Mouse (Mus musculus): ENCODE results near the gene Efcab14. TPM values are rescaled to one million over a fixed set of nuclear protein-coding genes. Genes with fewer than 3 reads are reported as not detected.

The Efcab14 gene
- polyA plus RNA-seq, 1 experiment from 2014 or later: 31.9 TPM

DNA sequence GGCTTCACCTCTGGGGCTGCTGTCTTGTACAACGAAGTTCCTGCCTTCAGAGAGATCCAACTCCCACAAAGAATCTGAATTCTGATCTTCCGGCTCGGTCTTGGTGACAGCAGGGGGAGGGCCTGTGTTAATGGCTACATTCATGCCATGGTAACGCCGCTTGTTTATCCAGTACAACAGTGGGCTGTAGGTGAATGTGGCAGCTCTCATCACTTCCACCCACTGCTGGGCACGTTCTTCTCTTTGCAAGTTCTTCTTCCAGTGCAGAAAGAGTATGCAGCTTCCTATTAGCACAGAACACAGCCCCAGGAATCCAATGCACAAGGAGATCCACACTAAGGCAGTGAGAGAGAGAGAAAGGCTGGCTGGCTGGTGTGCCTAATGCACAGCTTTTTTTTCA lies 42.7 kb downstream of the Efcab14 start:
- WGBS: 58% methylated on average over 6 of the region's 6 CpGs
- ATAC-seq (ENCODE audit: insufficient number of reproducible peaks, insufficient read depth, low FRiP score, low TSS enrichment, low read depth): no peak
- peaks cover 5% of the 10 kb centered on the region for H3K4me1 ChIP-seq (replicated peaks)
- H3K27ac ChIP-seq: no peak overlapping the region
- H3K36me3 ChIP-seq: peaks cover 20% of the 10 kb centered on the region
- H3K27me3 ChIP-seq: no peaks in the 10 kb centered on the region
- no peak overlapping the region for H3K9ac ChIP-seq (replicated peaks)
- H3K4me3 ChIP-seq (replicated peaks): no peak overlapping the region
- H3K9me3 ChIP-seq: no peaks in the 10 kb centered on the region
- H3K4me2 ChIP-seq: no peak overlapping the region

DNA sequence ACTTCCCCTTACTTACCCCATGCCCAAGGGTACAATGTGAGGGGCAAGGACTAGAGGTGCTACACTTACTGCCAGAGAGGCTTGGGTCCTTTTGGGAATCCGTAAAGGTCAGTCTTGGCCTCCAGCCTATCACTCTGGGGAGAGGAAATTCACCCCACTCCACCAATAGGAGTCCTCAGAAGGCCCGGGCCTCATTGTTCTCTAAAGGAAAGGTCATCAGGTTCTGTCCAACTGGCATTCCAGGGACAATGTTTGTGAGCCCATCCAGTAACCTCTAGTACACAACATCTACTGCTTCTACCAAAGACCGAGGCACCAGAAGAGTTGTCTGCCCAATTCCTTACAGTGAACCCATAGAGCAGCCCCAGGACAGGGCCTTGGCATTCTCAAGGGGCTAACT lies 43.4 kb downstream of the Efcab14 start, which contains the start of gene Tex38:
TSS of gene Tex38 (minus strand) at position 101 of the 400 bp plus-strand sequence.
- no peaks in the 10 kb centered on the region for H3K9me3 ChIP-seq
- H3K36me3 ChIP-seq: peaks cover 16% of the 10 kb centered on the region
- H3K4me2 ChIP-seq: no peak within 1 kb of the TSS
- no peaks in the 10 kb centered on the region for H3K27me3 ChIP-seq
- no peak within 1 kb of the TSS for H3K9ac ChIP-seq (replicated peaks)
- 88% methylated on average over 3 of the region's 3 CpGs for WGBS
- no peak within 1 kb of the TSS for H3K4me3 ChIP-seq (replicated peaks)
- peaks cover 12% of the 10 kb centered on the region for H3K4me1 ChIP-seq (replicated peaks)
- no peak for ATAC-seq (ENCODE audit: insufficient number of reproducible peaks, insufficient read depth, low FRiP score, low TSS enrichment, low read depth)
- no peak within 1 kb of the TSS for H3K27ac ChIP-seq

DNA sequence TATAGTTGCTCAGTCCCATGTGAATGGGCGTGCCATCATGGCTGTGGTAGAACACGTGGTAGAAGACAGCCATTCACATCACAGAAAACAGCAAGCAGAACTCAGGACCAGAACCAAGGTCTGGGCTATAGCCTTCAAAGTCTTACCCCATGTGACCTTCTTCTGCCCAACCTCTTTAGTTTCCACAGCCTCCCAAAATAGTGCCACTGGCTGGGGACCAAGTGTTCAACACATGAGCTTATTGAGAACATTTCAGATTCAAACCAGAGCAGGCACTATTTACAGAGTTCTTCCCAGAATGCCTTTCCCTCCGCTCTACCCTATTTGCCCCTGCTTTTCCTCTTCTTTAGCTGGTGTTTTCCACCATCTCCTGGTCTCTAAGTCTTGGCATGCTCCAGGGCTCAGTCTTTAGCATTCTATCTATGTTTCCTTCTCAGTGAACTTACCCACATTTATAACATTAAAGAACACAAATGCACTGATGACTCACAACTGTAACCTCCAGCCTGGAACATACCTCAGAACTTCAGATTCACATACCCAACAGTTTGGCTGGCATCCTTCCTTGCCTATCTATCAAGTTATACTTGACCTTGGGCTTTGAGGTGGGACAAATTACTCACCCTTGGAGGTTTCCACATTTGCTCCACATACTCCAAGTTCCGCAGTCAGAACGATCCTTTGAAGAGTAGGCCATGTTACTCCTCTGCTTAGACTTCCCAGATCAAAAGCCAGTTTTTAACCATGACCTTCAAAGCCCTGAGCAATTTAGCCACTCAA lies 44.7 kb downstream of the Efcab14 start:
- ATAC-seq (ENCODE audit: insufficient number of reproducible peaks, insufficient read depth, low FRiP score, low TSS enrichment, low read depth): no peak

DNA sequence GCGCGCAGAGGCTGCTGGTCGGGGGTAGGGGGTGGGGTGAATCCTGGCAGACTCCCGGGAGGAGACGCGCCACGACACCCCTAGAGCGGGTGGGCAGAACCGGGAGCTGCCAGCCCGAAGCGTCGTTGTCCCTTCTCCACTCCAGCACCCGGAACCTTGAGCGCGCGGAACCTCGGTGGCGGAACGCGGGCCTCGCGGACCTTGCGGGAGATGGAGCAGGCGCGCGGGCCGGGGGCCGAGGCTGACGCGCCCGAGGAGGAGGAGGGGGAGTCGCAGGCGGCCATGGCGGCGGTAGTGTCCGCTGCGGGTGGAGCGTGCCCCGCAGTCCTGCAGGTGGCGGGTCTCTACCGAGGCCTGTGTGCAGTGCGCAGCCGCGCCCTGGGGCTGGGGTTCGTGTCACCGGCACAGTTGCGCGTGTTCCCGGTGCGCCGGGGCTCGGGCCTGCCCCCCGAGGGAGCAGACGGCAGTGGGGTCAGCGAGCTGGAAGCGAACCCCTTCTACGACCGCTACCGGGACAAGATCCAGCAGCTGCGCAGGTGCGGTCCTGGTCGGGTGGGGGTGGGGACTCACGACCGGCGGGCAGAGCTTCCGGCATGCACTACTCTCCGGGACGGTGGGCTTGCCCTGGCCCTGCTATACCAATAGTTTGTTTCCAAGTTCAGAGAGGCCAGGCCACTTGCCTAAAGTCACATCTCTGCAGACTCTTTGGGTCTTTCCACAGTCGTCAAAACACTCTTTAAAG lies 47.4 kb downstream of the Efcab14 start, which contains the start of gene Atpaf1:
TSS of gene Atpaf1 (plus strand) at position 44 of the 742 bp plus-strand sequence.
- WGBS: under 1% methylated on average over 69 of the region's 69 CpGs

More for the DNA sequence above, 44.7 kb downstream of the Efcab14 start:
- Histone ChIP-seq H3K36me3 (peaks cover 8% of the 10 kb centered on the region), H3K4me1 (replicated peaks) (peaks cover 15% of the 10 kb centered on the region), H3K27me3 (no peaks in the 10 kb centered on the region), H3K27ac (no peak overlapping the region), H3K4me2 (no peak overlapping the region), H3K9me3 (no peaks in the 10 kb centered on the region), H3K4me3 (replicated peaks) (no peak overlapping the region), H3K9ac (replicated peaks) (no peak overlapping the region)
- 86% methylated on average over 5 of the region's 5 CpGs for WGBS

DNA sequence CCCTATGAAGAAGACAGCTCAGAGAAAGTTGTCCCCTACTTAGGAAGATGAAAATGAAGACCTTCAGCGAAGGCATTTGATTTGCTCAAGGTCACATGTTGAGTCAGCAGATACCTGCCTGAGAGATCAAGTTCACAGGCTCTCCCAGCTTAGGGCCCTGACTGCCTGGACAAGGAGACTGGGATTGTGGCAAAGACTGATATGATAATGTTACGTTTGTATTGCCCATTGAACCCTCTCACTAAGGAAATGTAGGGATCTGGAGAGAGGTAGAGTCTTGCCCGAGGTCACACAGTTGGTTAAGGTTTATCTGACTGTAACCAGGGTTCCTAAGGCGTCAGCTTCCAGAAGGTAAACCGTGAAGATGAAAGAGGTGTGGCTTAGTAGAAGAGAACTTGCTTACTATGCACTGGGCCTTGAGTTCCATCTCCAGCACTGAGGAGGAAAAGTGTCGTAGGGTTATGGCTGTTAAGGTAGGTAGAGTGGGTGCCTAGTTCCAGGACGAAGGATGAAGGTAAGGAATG lies 48.0 kb downstream of the Efcab14 start:
- Histone ChIP-seq H3K27ac (no peak overlapping the region), H3K4me3 (replicated peaks) (peak overlapping the region; percentile 69), H3K27me3 (no peaks in the 10 kb centered on the region), H3K4me2 (peak overlapping the region; percentile 76), H3K9me3 (no peaks in the 10 kb centered on the region), H3K36me3 (peaks cover 31% of the 10 kb centered on the region), H3K4me1 (replicated peaks) (peaks cover 15% of the 10 kb centered on the region), H3K9ac (replicated peaks) (peak overlapping the region; percentile 72)
- 60% methylated on average over 7 of the region's 7 CpGs for WGBS
- no peak for ATAC-seq (ENCODE audit: insufficient number of reproducible peaks, insufficient read depth, low FRiP score, low TSS enrichment, low read depth)

More for the DNA sequence above, 47.4 kb downstream of the Efcab14 start, which contains the start of gene Atpaf1:
- ATAC-seq (ENCODE audit: insufficient number of reproducible peaks, insufficient read depth, low FRiP score, low TSS enrichment, low read depth): peak; percentile 85
- Histone ChIP-seq H3K4me1 (replicated peaks) (peaks cover 15% of the 10 kb centered on the region), H3K4me2 (peak within 1 kb of the TSS; percentile 76), H3K27me3 (no peaks in the 10 kb centered on the region), H3K27ac (peak within 1 kb of the TSS; percentile 26; the same call in 1 of the 2 replicates), H3K4me3 (replicated peaks) (peak within 1 kb of the TSS; percentile 69), H3K36me3 (peaks cover 25% of the 10 kb centered on the region), H3K9me3 (no peaks in the 10 kb centered on the region), H3K9ac (replicated peaks) (peak within 1 kb of the TSS; percentile 72)

DNA sequence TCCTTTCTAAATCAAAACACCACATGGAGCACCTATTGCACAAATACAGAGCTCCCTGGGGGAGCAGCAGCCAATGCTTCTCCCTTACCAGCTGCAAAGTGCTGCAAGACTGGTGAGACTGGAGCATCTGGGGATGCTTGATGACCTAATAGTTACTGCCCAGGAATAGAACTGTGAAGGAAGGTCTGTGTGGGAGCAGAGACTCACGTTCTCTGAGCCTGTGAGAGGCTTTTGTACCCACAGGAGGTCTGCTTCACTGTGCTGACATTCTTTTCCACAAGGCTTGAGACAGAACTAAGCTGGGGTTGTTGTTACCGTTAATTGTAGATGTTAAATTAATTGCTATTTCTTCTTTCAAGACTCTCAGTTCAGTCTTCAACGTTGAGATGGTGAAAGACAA lies 53.3 kb downstream of the Efcab14 start:
- no peak overlapping the region for H3K9ac ChIP-seq (replicated peaks)
- H3K27ac ChIP-seq: no peak overlapping the region
- no peaks in the 10 kb centered on the region for H3K27me3 ChIP-seq
- H3K4me2 ChIP-seq: no peak overlapping the region
- WGBS: 78% methylated on average over 3 of the region's 3 CpGs
- H3K36me3 ChIP-seq: peaks cover 49% of the 10 kb centered on the region
- H3K9me3 ChIP-seq: no peaks in the 10 kb centered on the region
- H3K4me3 ChIP-seq (replicated peaks): no peak overlapping the region
- ATAC-seq (ENCODE audit: insufficient number of reproducible peaks, insufficient read depth, low FRiP score, low TSS enrichment, low read depth): no peak
- H3K4me1 ChIP-seq (replicated peaks): peaks cover 20% of the 10 kb centered on the region

DNA sequence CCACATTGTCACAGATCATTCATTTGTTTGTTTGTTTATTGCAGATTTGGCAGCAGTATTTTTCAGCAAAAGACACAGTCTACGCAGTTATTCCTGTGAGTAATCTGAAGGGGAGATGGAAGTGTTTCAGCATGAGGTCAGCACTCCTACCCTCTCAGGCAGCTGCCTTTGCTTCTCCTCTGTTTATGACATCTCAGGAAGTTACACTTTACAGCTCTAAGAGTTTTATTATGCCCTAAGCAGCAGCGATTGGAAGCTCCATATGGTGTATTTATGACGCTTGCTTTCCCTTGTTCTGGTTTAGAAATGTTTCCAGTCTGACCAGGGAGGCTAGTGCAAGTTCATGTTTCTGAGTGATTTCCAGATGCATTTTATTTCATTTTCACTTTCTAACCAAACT lies 57.8 kb downstream of the Efcab14 start:
- peaks cover 59% of the 10 kb centered on the region for H3K36me3 ChIP-seq
- ATAC-seq (ENCODE audit: insufficient number of reproducible peaks, insufficient read depth, low FRiP score, low TSS enrichment, low read depth): peak; percentile 74
- H3K9me3 ChIP-seq: no peaks in the 10 kb centered on the region
- WGBS: 24% methylated on average over 3 of the region's 3 CpGs
- no peak overlapping the region for H3K9ac ChIP-seq (replicated peaks)
- H3K27ac ChIP-seq: peak overlapping the region; percentile 75
- peaks cover 19% of the 10 kb centered on the region for H3K4me1 ChIP-seq (replicated peaks)
- H3K4me3 ChIP-seq (replicated peaks): no peak overlapping the region
- no peak overlapping the region for H3K4me2 ChIP-seq
- H3K27me3 ChIP-seq: no peaks in the 10 kb centered on the region

DNA sequence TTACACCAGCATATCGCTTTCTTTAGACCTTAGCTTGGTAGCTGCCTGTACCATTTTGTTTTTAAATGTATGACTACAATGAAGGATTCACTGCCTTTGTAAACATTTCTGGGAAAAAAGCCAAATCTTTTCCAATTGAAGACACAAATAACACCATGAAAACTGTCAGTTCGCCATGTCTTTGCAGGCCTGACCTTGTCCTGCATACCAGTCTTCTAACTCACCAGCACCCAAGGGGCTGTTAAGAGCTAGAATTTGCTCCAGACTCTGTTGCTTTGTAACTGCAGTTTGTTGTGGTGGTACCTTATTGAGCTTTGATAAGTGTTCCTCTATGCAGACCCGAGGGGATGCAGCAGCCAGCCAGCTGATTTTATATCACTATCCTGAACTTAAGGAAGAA lies 62.4 kb downstream of the Efcab14 start:
- Histone ChIP-seq H3K4me1 (replicated peaks) (peaks cover 12% of the 10 kb centered on the region), H3K9me3 (no peaks in the 10 kb centered on the region), H3K36me3 (peaks cover 56% of the 10 kb centered on the region), H3K27ac (no peak overlapping the region), H3K4me2 (no peak overlapping the region), H3K9ac (replicated peaks) (no peak overlapping the region), H3K4me3 (replicated peaks) (no peak overlapping the region), H3K27me3 (no peaks in the 10 kb centered on the region)
- 93% methylated on average over 3 of the region's 3 CpGs for WGBS
- no peak for ATAC-seq (ENCODE audit: insufficient number of reproducible peaks, insufficient read depth, low FRiP score, low TSS enrichment, low read depth)

DNA sequence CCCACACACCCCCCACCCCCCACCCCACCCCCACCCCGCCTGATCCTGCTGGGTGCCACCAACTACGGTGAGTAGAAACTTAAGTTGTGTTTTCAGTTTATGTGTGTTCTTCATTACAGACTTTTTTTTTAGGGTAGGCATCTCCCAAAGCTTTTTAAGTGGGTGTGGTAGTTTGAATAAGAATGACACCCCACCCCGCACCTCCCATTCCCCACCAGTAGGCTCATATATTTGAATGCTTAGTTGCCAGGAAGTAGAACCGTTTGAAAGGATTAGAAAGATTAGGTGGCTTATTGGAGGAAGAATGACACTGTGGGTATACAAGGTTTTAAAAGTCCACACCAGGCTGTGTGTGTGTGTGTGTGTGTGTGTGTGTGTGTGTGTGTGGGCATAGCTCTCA lies 74.8 kb downstream of the Efcab14 start:
- Histone ChIP-seq H3K9ac (replicated peaks) (no peak overlapping the region), H3K4me3 (replicated peaks) (no peak overlapping the region), H3K4me1 (replicated peaks) (no peaks in the 10 kb centered on the region), H3K27ac (no peak overlapping the region), H3K36me3 (peaks cover 51% of the 10 kb centered on the region), H3K27me3 (no peaks in the 10 kb centered on the region), H3K4me2 (no peak overlapping the region), H3K9me3 (no peaks in the 10 kb centered on the region)
- ATAC-seq (ENCODE audit: insufficient number of reproducible peaks, insufficient read depth, low FRiP score, low TSS enrichment, low read depth): no peak
- 89% methylated on average over 4 of the region's 4 CpGs for WGBS

DNA sequence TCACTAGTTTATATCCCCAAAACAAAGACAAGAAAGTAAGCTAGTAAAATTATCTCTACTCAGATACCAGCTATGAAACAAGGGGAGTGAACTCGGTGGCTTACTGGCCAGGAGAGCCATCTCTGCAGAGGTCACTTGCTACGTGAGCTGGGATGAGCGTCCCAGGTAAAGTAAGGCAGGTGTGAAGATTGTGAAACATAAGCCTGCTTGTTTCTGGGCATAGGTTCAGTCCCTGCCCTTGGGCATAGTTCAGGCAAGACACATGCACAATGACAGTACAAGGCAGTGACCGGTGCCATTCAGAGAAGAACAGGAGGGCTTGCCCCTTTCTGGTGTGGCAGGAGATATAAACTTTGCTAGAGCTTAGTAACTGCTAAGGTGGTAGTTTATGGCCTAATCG lies 78.1 kb downstream of the Efcab14 start:
- no peak overlapping the region for H3K9ac ChIP-seq (replicated peaks)
- 90% methylated on average over 5 of the region's 5 CpGs for WGBS
- H3K4me3 ChIP-seq (replicated peaks): no peak overlapping the region
- ATAC-seq (ENCODE audit: insufficient number of reproducible peaks, insufficient read depth, low FRiP score, low TSS enrichment, low read depth): no peak
- H3K9me3 ChIP-seq: no peaks in the 10 kb centered on the region
- no peak overlapping the region for H3K4me2 ChIP-seq
- no peaks in the 10 kb centered on the region for H3K27me3 ChIP-seq
- H3K27ac ChIP-seq: no peak overlapping the region
- H3K4me1 ChIP-seq (replicated peaks): no peaks in the 10 kb centered on the region
- H3K36me3 ChIP-seq: peaks cover 47% of the 10 kb centered on the region

DNA sequence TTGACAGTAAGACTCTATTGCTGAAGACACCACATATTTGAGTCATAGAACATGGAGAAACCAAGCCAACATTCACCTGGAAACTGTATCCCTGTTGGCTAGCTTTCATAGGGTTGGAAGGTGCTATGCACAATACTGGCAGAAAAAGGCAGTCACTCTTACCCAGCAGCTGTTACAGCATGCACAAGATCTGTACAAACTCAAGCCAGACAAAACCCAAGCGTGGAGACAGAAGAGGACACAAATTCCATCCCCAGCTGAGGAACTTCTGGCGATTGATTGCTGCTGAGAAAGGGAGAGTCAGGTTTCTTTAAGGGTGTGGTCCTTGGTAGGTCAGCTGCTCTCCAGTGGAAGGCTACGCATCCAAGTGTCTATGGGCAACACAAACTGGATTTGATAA lies 82.7 kb downstream of the Efcab14 start:
- no peak for ATAC-seq (ENCODE audit: insufficient number of reproducible peaks, insufficient read depth, low FRiP score, low TSS enrichment, low read depth)
- H3K4me2 ChIP-seq: no peak overlapping the region
- H3K9me3 ChIP-seq: no peaks in the 10 kb centered on the region
- H3K27ac ChIP-seq: no peak overlapping the region
- no peaks in the 10 kb centered on the region for H3K4me1 ChIP-seq (replicated peaks)
- no peak overlapping the region for H3K9ac ChIP-seq (replicated peaks)
- peaks cover 15% of the 10 kb centered on the region; the same call in 1 of the 2 replicates for H3K36me3 ChIP-seq
- 71% methylated on average over 3 of the region's 3 CpGs for WGBS
- H3K4me3 ChIP-seq (replicated peaks): no peak overlapping the region
- no peaks in the 10 kb centered on the region for H3K27me3 ChIP-seq

All from limb, embryonic 12.5 days (tissue).